12 mouse cellular contexts compared by ENCODE assay signal in the genomic region with DNA sequence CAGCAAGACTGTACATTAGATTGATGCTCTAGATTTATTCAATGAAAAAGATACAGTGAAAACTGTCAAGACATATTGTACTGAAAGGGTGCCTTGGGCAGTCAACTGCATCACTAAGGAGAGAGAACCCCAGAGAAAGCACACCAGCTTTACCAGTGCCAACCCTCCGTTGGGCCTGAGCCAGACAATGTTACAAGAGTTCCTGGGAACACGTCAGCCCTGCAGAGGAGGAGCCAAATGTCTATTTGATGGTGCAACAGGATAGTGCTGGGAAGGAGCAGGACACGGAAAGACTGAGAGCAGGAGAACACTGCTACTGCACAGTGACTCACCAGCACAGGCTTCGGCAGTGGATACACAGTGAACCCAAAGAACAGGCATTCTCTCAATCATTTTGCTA.
A peak's percentile ranks its signal among the peaks of the same experiment; 100 is the strongest.
DNase-seq lines count a peak whose midpoint lies in the region; ATAC-seq and TF ChIP-seq lines count a peak whose summit lies in the region.
"Had no signal": no experiment of that assay in that cellular context is flagged by ENCODE, and none has a peak within 500 bp of the region (broad histone marks: within the 10 kb centered on the region; RNA-seq: fewer than 3 reads in every experiment).

No protein-coding gene starts in this region.

- ATAC-seq in forebrain, postnatal 0 days, result peak; percentile 16; the same call in 1 of the 2 replicates

- H3K9me3 ChIP-seq in forebrain, postnatal 0 days (ENCODE audit: low read length), result no peaks in the 10 kb centered on the region

- H3K27ac ChIP-seq in forebrain, postnatal 0 days (ENCODE audit: low read depth, low read length), result no peak overlapping the region

- no peak for TF ChIP-seq CTCF in forebrain, postnatal 0 days (IDR thresholded peaks at IDR 0.05; ENCODE audit: low read depth)

- peak; percentile 10 to 39 for DNase-seq in cerebellum, postnatal 14 days
- no peak for DNase-seq in cerebellum, postnatal 36 days
- DNase-seq in kidney, postnatal 14 days, result peak; percentile 3
- DNase-seq in kidney, adult 11 months, result no peak
- peak; percentile 3 for DNase-seq in right cerebral cortex, postnatal 4 days
- DNase-seq in right cerebral cortex, postnatal 25 days, result no peak
- peak; percentile 11 for DNase-seq in forebrain, postnatal 0 days
- DNase-seq in ovary, adult 18-20 months (ENCODE audit: low spot score), result no peak
- DNase-seq: cerebellum, adult 8-10 months; kidney, adult 9 months; lung, adult 18-20 months; thymus, postnatal 14 days had no signal

- no peak overlapping the region for H3K4me2 ChIP-seq in forebrain, postnatal 0 days (ENCODE audit: low read depth)

- H3K27me3 ChIP-seq in forebrain, postnatal 0 days (ENCODE audit: insufficient read depth, low read length), result no peaks in the 10 kb centered on the region

- H3K4me3 ChIP-seq in forebrain, postnatal 0 days (ENCODE audit: low read depth, low read length), result no peak overlapping the region

- no peaks in the 10 kb centered on the region for H3K36me3 ChIP-seq in forebrain, postnatal 0 days (ENCODE audit: insufficient read depth)

- H3K9ac ChIP-seq in forebrain, postnatal 0 days, result no peak overlapping the region

- WGBS in forebrain, postnatal 0 days, result 59% methylated on average over 4 of the region's 4 CpGs

- H3K4me1 ChIP-seq in forebrain, postnatal 0 days (ENCODE audit: insufficient read depth), result no peaks in the 10 kb centered on the region

Comparison
In these comparisons a context has a peak if more than half of its experiments do, and no peak if none do; other contexts are left out.
1. DNase-seq: peak in cerebellum, postnatal 14 days (2 of 2), kidney, postnatal 14 days (single experiment), right cerebral cortex, postnatal 4 days (single experiment) and forebrain, postnatal 0 days (single experiment); none in cerebellum, postnatal 36 days (0 of 2), kidney, adult 11 months (single experiment), right cerebral cortex, postnatal 25 days (single experiment) and ovary, adult 18-20 months (single experiment).